Mouse (Mus musculus) limb, embryonic 10.5 days (tissue): ENCODE results near the gene Gm45902. TPM values are rescaled to one million over a fixed set of nuclear protein-coding genes. Genes with fewer than 3 reads are reported as not detected.

Experiments used
- DNase-seq: peaks from one replicate; pipeline ENCODE4 v3.0.0-alpha.2; 2017; ENCODE audit warnings: low spot score
- H3K27ac ChIP-seq: fragments of 300-500 bp; sonication (generic); 2 replicates; pipeline ENCODE4 v1.5.1; 2016; ENCODE audit warnings: mild to moderate bottlenecking
- H3K27me3 ChIP-seq: fragments of 300-500 bp; sonication (generic); 2 replicates; pipeline ENCODE4 v1.6.1; 2016; ENCODE audit warnings: low read depth, mild to moderate bottlenecking; ENCODE audit not compliant: poor library complexity, severe bottlenecking
- H3K36me3 ChIP-seq: fragments of 300-500 bp; sonication (generic); 2 replicates; pipeline ENCODE4 v1.6.1; 2016; ENCODE audit warnings: mild to moderate bottlenecking, moderate library complexity
- H3K4me1 ChIP-seq: fragments of 300-500 bp; sonication (generic); 2 replicates; pipeline ENCODE4 v1.6.1; 2016
- H3K4me3 ChIP-seq: fragments of 300-500 bp; sonication (generic); 2 replicates; pipeline ENCODE4 v1.5.1; 2016; ENCODE audit warnings: mild to moderate bottlenecking, moderate library complexity
- H3K9me3 ChIP-seq: fragments of 300-500 bp; sonication (generic); replicated peaks from 2 replicates; pipeline ENCODE4 v1.6.1; 2016; ENCODE audit warnings: mild to moderate bottlenecking
- WGBS: fragments of 180-500 bp; shearing (Covaris S2); methylation state at CpG from one replicate; pipeline ENCODE4 v1.1.7; 2016; 5-methylcytosine and 5-hydroxymethylcytosine counted together
- polyA plus RNA-seq: library from polyadenylated mRNA; unstranded; fragments of >200 nt; fragmentation: Nextera tagmentation; extraction: Ambion mirVana; gene quantifications from 2 replicates; pipeline ENCODE4 v1.2.1, GENCODE M21; 2016

The Gm45902 gene
- polyA plus RNA-seq = 9.0 and 10.7 TPM in 2 replicates

- Histone ChIP-seq H3K36me3 (peaks cover 32% of the 10 kb centered on the region), H3K4me1 (peaks cover 13% of the 10 kb centered on the region), H3K27me3 (no peaks in the 10 kb centered on the region), H3K9me3 (no peaks in the 10 kb centered on the region), H3K27ac (peak within 1 kb of the TSS; percentile 95), H3K4me3 (peak within 1 kb of the TSS; percentile 93)
- peak; percentile 94 for DNase-seq
- under 1% methylated on average over 60 of the region's 60 CpGs for WGBS
Observed at GRCm38 (mm10) chr2:3512552-3513454, at the start of gene Gm45902, which contains the start of the genes Hspa14 and Cdnf. Gene Gm45902, minus strand, starts transcription at chr2:3512790. Gene Hspa14, minus strand, starts transcription at chr2:3512814. Gene Cdnf, plus strand, starts transcription at chr2:3513030.

- H3K36me3 ChIP-seq = no peaks in the 10 kb centered on the region
- H3K9me3 ChIP-seq = no peaks in the 10 kb centered on the region
- peak; percentile 68 for DNase-seq
- no peaks in the 10 kb centered on the region for H3K27me3 ChIP-seq
- WGBS = 6% methylated on average over 4 of the region's 4 CpGs
- no peak overlapping the region for H3K27ac ChIP-seq
- H3K4me1 ChIP-seq = no peaks in the 10 kb centered on the region
- H3K4me3 ChIP-seq = no peak overlapping the region
Observed at GRCm38 (mm10) chr2:3546588-3546987, 34.0 kb upstream of the Gm45902 start.

GRCm38 (mm10) chr2:3546055-3546454 lies 33.5 kb upstream of the Gm45902 start:
- no peaks in the 10 kb centered on the region for H3K9me3 ChIP-seq
- no peaks in the 10 kb centered on the region for H3K4me1 ChIP-seq
- H3K36me3 ChIP-seq = no peaks in the 10 kb centered on the region
- DNase-seq = no peak
- no peak overlapping the region for H3K27ac ChIP-seq
- H3K4me3 ChIP-seq = no peak overlapping the region
- no peaks in the 10 kb centered on the region for H3K27me3 ChIP-seq
- WGBS = 66% methylated on average over 2 of the region's 2 CpGs

GRCm38 (mm10) chr2:3541307-3542079 lies 28.9 kb upstream of the Gm45902 start:
- no peaks in the 10 kb centered on the region for H3K4me1 ChIP-seq
- no peak overlapping the region for H3K4me3 ChIP-seq
- DNase-seq = no peak
- no peak overlapping the region for H3K27ac ChIP-seq
- 76% methylated on average over 9 of the region's 9 CpGs for WGBS
- no peaks in the 10 kb centered on the region for H3K9me3 ChIP-seq
- H3K27me3 ChIP-seq = no peaks in the 10 kb centered on the region
- no peaks in the 10 kb centered on the region for H3K36me3 ChIP-seq

- Histone ChIP-seq H3K9me3 (no peaks in the 10 kb centered on the region), H3K4me1 (no peaks in the 10 kb centered on the region), H3K27ac (no peak overlapping the region), H3K36me3 (no peaks in the 10 kb centered on the region), H3K27me3 (no peaks in the 10 kb centered on the region), H3K4me3 (no peak overlapping the region)
- no peak for DNase-seq
- WGBS = 83% methylated on average over 6 of the region's 6 CpGs
Observed at GRCm38 (mm10) chr2:3526288-3526687, 13.7 kb upstream of the Gm45902 start.

GRCm38 (mm10) chr2:3522558-3522957 lies 10.0 kb upstream of the Gm45902 start:
- H3K27ac ChIP-seq = no peak overlapping the region
- H3K9me3 ChIP-seq = no peaks in the 10 kb centered on the region
- H3K36me3 ChIP-seq = no peaks in the 10 kb centered on the region
- DNase-seq = no peak
- no peak overlapping the region for H3K4me3 ChIP-seq
- 86% methylated on average over 4 of the region's 4 CpGs for WGBS
- H3K27me3 ChIP-seq = no peaks in the 10 kb centered on the region
- H3K4me1 ChIP-seq = no peaks in the 10 kb centered on the region

- H3K27me3 ChIP-seq = no peaks in the 10 kb centered on the region
- peak overlapping the region; percentile 93 for H3K4me3 ChIP-seq
- DNase-seq = peak; percentile 61
- H3K27ac ChIP-seq = peak overlapping the region; percentile 95
- peaks cover 39% of the 10 kb centered on the region for H3K36me3 ChIP-seq
- H3K9me3 ChIP-seq = no peaks in the 10 kb centered on the region
- WGBS = under 1% methylated on average over 15 of the region's 15 CpGs
- peaks cover 13% of the 10 kb centered on the region for H3K4me1 ChIP-seq
Observed at GRCm38 (mm10) chr2:3512076-3512475, 514 bp downstream of the Gm45902 start.

GRCm38 (mm10) chr2:3500886-3501285 lies 11.7 kb downstream of the Gm45902 start:
- Histone ChIP-seq H3K27me3 (no peaks in the 10 kb centered on the region), H3K27ac (no peak overlapping the region), H3K4me1 (no peaks in the 10 kb centered on the region), H3K4me3 (no peak overlapping the region), H3K9me3 (no peaks in the 10 kb centered on the region), H3K36me3 (peaks cover 80% of the 10 kb centered on the region)
- WGBS = 96% methylated on average over 5 of the region's 5 CpGs
- DNase-seq = no peak

GRCm38 (mm10) chr2:3499543-3499942 lies 13.0 kb downstream of the Gm45902 start:
- Histone ChIP-seq H3K4me3 (no peak overlapping the region), H3K36me3 (peaks cover 79% of the 10 kb centered on the region), H3K27me3 (no peaks in the 10 kb centered on the region), H3K27ac (no peak overlapping the region), H3K9me3 (no peaks in the 10 kb centered on the region), H3K4me1 (no peaks in the 10 kb centered on the region)
- DNase-seq = no peak
- 92% methylated on average over 6 of the region's 6 CpGs for WGBS

- no peaks in the 10 kb centered on the region for H3K27me3 ChIP-seq
- DNase-seq = no peak
- 87% methylated on average over 3 of the region's 3 CpGs for WGBS
- no peak overlapping the region for H3K4me3 ChIP-seq
- peaks cover 89% of the 10 kb centered on the region for H3K36me3 ChIP-seq
- H3K27ac ChIP-seq = no peak overlapping the region
- H3K9me3 ChIP-seq = no peaks in the 10 kb centered on the region
- no peaks in the 10 kb centered on the region for H3K4me1 ChIP-seq
Observed at GRCm38 (mm10) chr2:3493833-3494409, 18.7 kb downstream of the Gm45902 start.

GRCm38 (mm10) chr2:3489816-3490215 lies 22.8 kb downstream of the Gm45902 start:
- WGBS = 93% methylated on average over 3 of the region's 3 CpGs
- Histone ChIP-seq H3K27me3 (no peaks in the 10 kb centered on the region), H3K27ac (no peak overlapping the region), H3K9me3 (no peaks in the 10 kb centered on the region), H3K4me3 (no peak overlapping the region), H3K4me1 (no peaks in the 10 kb centered on the region), H3K36me3 (peaks cover 58% of the 10 kb centered on the region)
- DNase-seq = no peak

GRCm38 (mm10) chr2:3480239-3480638 lies 32.4 kb downstream of the Gm45902 start:
- Histone ChIP-seq H3K4me1 (0 out of 2 replicates have a peak, but pooled peaks cover 6% of the 10 kb centered on the region), H3K27ac (no peak overlapping the region), H3K4me3 (no peak overlapping the region), H3K36me3 (no peaks in the 10 kb centered on the region), H3K27me3 (no peaks in the 10 kb centered on the region), H3K9me3 (no peaks in the 10 kb centered on the region)
- 85% methylated on average over 3 of the region's 3 CpGs for WGBS
- DNase-seq = no peak
